Mouse (Mus musculus): ENCODE data around the gene Rusc2. TPM values are rescaled to one million over a fixed set of nuclear protein-coding genes. Genes with fewer than 3 reads are reported as not detected.
A peak's percentile ranks its signal among the peaks of the same experiment; 100 is the strongest.

Rusc2 gene
- polyA plus RNA-seq, 1 experiment, result 50.6 TPM

DNA sequence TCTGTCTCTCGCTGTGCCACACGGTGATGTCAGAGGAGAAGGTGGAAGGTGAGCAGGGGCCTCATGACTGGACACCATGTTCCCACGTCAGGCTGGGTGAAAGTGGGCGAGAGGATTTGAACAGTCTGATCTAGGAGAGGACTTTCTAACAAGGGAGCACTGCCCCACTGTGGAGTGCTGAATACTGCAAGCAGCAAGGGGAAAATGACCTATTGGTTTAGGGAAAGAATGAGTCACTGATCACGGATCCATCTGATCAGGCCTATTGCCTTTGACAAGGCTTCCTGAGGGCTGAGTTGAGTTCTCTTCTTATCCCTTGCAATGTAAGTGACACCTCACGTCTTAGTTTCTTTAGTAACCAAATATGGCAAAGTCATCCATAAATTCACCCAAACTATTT, 28.1 kb upstream of the Rusc2 start:
- H3K27ac ChIP-seq (ENCODE audit: insufficient read depth, low read length), result no peak overlapping the region
- H3K4me1 ChIP-seq (ENCODE audit: control insufficient read depth, insufficient read depth, low read length), result no peaks in the 10 kb centered on the region
- H3K4me3 ChIP-seq (ENCODE audit: insufficient read depth, low read length), result no peak overlapping the region
- TF ChIP-seq POLR2A (IDR thresholded peaks at IDR 0.05; ENCODE audit: extremely low read depth, insufficient read depth, low read length) (no peak), CTCF (IDR thresholded peaks at IDR 0.05; ENCODE audit: extremely low read depth, insufficient read depth, low read length) (no peak)

GRCm38 (mm10) chr4:43364914-43365560, 16.7 kb upstream of the Rusc2 start:
- no peak overlapping the region for H3K4me3 ChIP-seq (ENCODE audit: insufficient read depth, low read length)
- H3K27ac ChIP-seq (ENCODE audit: insufficient read depth, low read length), result no peak overlapping the region
- no peaks in the 10 kb centered on the region for H3K4me1 ChIP-seq (ENCODE audit: control insufficient read depth, insufficient read depth, low read length)

DNA sequence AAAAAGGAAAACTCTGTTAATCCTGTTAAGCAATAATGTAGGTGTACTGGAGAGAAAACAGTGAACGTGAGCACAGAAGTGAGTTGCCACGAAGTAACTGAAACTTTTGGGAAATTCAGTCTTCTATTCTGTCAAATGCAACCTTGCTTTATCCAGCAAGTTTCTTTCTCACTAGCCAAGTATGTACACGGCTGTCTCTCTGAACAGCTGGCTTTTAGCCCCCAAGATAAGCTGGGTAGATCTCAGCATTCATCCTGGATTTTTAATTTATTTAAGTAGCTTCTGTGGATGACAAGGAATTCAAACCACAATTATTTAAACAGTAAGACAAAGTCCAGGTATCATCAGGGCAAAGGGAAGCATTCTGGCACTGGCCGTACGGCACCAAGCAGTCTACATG, 14.5 kb upstream of the Rusc2 start:
- no peak overlapping the region for H3K4me3 ChIP-seq (ENCODE audit: insufficient read depth, low read length)
- H3K4me1 ChIP-seq (ENCODE audit: control insufficient read depth, insufficient read depth, low read length), result no peaks in the 10 kb centered on the region
- H3K27ac ChIP-seq (ENCODE audit: insufficient read depth, low read length), result no peak overlapping the region
- TF ChIP-seq CTCF (IDR thresholded peaks at IDR 0.05; ENCODE audit: extremely low read depth, insufficient read depth, low read length) (no peak), POLR2A (IDR thresholded peaks at IDR 0.05; ENCODE audit: extremely low read depth, insufficient read depth, low read length) (no peak)

More at GRCm38 (mm10) chr4:43364914-43365560, 16.7 kb upstream of the Rusc2 start:
- no peak for TF ChIP-seq POLR2A (IDR thresholded peaks at IDR 0.05; ENCODE audit: extremely low read depth, insufficient read depth, low read length)
- TF ChIP-seq CTCF (IDR thresholded peaks at IDR 0.05; ENCODE audit: extremely low read depth, insufficient read depth, low read length), result no peak

GRCm38 (mm10) chr4:43367787-43368186, 14.0 kb upstream of the Rusc2 start:
- Histone ChIP-seq H3K4me3 (ENCODE audit: insufficient read depth, low read length) (no peak overlapping the region), H3K4me1 (ENCODE audit: control insufficient read depth, insufficient read depth, low read length) (no peaks in the 10 kb centered on the region), H3K27ac (ENCODE audit: insufficient read depth, low read length) (no peak overlapping the region)
- no peak for TF ChIP-seq CTCF (IDR thresholded peaks at IDR 0.05; ENCODE audit: extremely low read depth, insufficient read depth, low read length)
- no peak for TF ChIP-seq POLR2A (IDR thresholded peaks at IDR 0.05; ENCODE audit: extremely low read depth, insufficient read depth, low read length)

DNA sequence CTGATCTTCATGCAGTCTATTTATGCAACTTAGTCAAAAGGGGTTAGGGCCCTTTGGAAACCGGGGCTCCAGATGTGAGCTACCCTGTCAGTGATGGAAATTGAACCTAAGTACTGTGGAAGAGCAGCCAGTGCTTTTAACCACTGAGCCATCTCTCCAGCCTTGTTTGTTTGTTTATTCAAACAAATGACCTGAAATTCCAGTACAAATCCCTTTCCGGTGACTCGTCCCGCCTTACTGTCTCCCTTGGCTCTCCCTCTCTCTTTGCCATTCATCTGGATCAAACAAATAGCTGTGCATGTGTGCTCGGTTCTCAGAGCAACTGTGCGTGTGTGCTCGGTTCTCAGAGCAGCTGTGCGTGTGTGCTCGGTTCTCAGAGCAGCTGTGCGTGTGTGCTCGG, 10.4 kb upstream of the Rusc2 start:
- TF ChIP-seq CTCF (IDR thresholded peaks at IDR 0.05; ENCODE audit: extremely low read depth, insufficient read depth, low read length), result no peak
- no peak for TF ChIP-seq POLR2A (IDR thresholded peaks at IDR 0.05; ENCODE audit: extremely low read depth, insufficient read depth, low read length)
- Histone ChIP-seq H3K4me3 (ENCODE audit: insufficient read depth, low read length) (no peak overlapping the region), H3K27ac (ENCODE audit: insufficient read depth, low read length) (no peak overlapping the region), H3K4me1 (ENCODE audit: control insufficient read depth, insufficient read depth, low read length) (no peaks in the 10 kb centered on the region)

DNA sequence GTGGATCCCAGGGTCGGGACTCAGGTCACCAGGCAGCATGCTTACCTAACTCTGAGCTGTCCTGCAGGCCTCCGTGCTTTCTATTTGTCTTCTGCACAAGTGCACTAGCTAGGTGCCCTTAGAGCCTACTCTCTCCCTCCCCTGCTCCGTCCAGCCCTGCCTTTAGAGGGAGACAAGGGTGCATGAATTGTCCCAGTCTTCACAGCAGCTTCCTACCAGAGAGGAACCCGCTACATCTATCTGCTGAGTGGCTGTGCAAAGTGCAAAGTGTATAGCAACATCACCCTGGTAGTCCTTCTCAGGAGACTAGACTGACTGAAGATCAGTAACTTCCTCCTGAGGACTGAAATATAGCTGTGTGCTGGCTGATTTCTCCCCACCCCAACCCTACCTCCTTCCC, 9.6 kb upstream of the Rusc2 start:
- TF ChIP-seq CTCF (IDR thresholded peaks at IDR 0.05; ENCODE audit: extremely low read depth, insufficient read depth, low read length), result no peak
- TF ChIP-seq POLR2A (IDR thresholded peaks at IDR 0.05; ENCODE audit: extremely low read depth, insufficient read depth, low read length), result no peak
- H3K4me3 ChIP-seq (ENCODE audit: insufficient read depth, low read length), result no peak overlapping the region
- H3K27ac ChIP-seq (ENCODE audit: insufficient read depth, low read length), result no peak overlapping the region
- H3K4me1 ChIP-seq (ENCODE audit: control insufficient read depth, insufficient read depth, low read length), result no peaks in the 10 kb centered on the region

DNA sequence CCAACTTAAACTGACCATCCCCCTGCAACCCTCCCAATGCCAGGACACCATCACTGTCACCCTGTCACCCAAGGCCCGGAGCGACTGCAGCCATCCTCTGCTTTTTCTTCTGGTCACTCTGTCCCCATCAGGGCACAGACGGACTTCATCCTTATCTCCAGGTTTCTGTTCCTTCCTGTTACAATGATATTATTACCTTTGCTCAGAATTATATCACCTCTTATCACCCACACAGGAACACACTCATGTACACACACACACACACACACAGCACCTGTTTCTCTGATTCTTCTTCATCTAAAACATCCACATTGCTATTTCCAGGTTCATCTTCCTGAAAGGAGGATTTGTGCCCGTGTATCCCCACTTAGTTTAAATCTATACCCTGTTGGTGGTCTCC, 7.5 kb upstream of the Rusc2 start:
- Histone ChIP-seq H3K4me3 (ENCODE audit: insufficient read depth, low read length) (no peak overlapping the region), H3K27ac (ENCODE audit: insufficient read depth, low read length) (no peak overlapping the region), H3K4me1 (ENCODE audit: control insufficient read depth, insufficient read depth, low read length) (no peaks in the 10 kb centered on the region)
- no peak for TF ChIP-seq POLR2A (IDR thresholded peaks at IDR 0.05; ENCODE audit: extremely low read depth, insufficient read depth, low read length)
- TF ChIP-seq CTCF (IDR thresholded peaks at IDR 0.05; ENCODE audit: extremely low read depth, insufficient read depth, low read length), result no peak

DNA sequence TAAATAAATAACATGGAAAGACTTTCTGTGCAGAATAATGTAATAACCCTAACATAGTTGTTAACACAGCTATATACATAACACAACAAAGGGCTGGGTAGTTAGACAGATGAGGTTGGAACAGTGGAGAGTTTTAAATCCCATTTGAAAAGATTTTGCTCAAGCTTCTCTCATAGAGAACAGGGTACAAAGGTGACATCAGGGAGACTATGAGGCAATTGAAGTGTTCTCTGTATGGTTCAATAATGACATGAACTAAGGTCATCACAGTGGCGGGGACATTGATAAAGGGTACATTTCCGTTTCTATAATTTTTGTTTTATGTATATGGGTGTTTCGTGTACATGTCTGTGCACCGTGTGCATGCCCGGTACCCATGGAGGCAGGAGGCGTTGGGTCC, 2.2 kb upstream of the Rusc2 start:
- TF ChIP-seq CTCF (IDR thresholded peaks at IDR 0.05; ENCODE audit: extremely low read depth, insufficient read depth, low read length) (no peak), POLR2A (IDR thresholded peaks at IDR 0.05; ENCODE audit: extremely low read depth, insufficient read depth, low read length) (no peak)
- Histone ChIP-seq H3K4me3 (ENCODE audit: insufficient read depth, low read length) (no peak overlapping the region), H3K4me1 (ENCODE audit: control insufficient read depth, insufficient read depth, low read length) (peaks cover 3% of the 10 kb centered on the region), H3K27ac (ENCODE audit: insufficient read depth, low read length) (no peak overlapping the region)

GRCm38 (mm10) chr4:43380951-43381350, 828 bp upstream of the Rusc2 start:
- H3K27ac ChIP-seq (ENCODE audit: insufficient read depth, low read length), result no peak overlapping the region
- peaks cover 3% of the 10 kb centered on the region for H3K4me1 ChIP-seq (ENCODE audit: control insufficient read depth, insufficient read depth, low read length)
- TF ChIP-seq CTCF (IDR thresholded peaks at IDR 0.05; ENCODE audit: extremely low read depth, insufficient read depth, low read length) (no peak), POLR2A (IDR thresholded peaks at IDR 0.05; ENCODE audit: extremely low read depth, insufficient read depth, low read length) (no peak)

GRCm38 (mm10) chr4:43382155-43383020, 609 bp downstream of the Rusc2 start:
- no peak for TF ChIP-seq CTCF (IDR thresholded peaks at IDR 0.05; ENCODE audit: extremely low read depth, insufficient read depth, low read length)
- TF ChIP-seq POLR2A (IDR thresholded peaks at IDR 0.05; ENCODE audit: extremely low read depth, insufficient read depth, low read length), result no peak
- Histone ChIP-seq H3K4me1 (ENCODE audit: control insufficient read depth, insufficient read depth, low read length) (peaks cover 3% of the 10 kb centered on the region), H3K4me3 (ENCODE audit: insufficient read depth, low read length) (peak overlapping the region; percentile 53), H3K27ac (ENCODE audit: insufficient read depth, low read length) (peak overlapping the region; percentile 99)

More at GRCm38 (mm10) chr4:43380951-43381350, 828 bp upstream of the Rusc2 start:
- H3K4me3 ChIP-seq (ENCODE audit: insufficient read depth, low read length), result peak overlapping the region; percentile 53
